Mouse (Mus musculus) adrenal gland (tissue): ENCODE measurements around the gene Arglu1.

ENCODE experiments used
- intact Hi-C: fragments of 180-260 bp; cut with DNase I; formaldehyde crosslinking; loops from one replicate; pipeline ENCODE4 v1.15.1; 2025

Gene Arglu1

GRCm38 (mm10) chr8:8659503-8660306, 30.6 kb downstream of the Arglu1 start:
- intact Hi-C loops: loop anchor here (5.0 kb wide), 2 partner anchors 437 to 518 kb away; no protein-coding TSS in a partner anchor

GRCm38 (mm10) chr8:8658426-8659224, 31.7 kb downstream of the Arglu1 start:
- intact Hi-C loops: no loop called here

GRCm38 (mm10) chr8:8657692-8658355, 32.5 kb downstream of the Arglu1 start:
- intact Hi-C loops: loop anchor here (2.0 kb wide), 1 partner anchor 335 kb away; no protein-coding TSS in a partner anchor

- intact Hi-C loops: loop anchor here (2.0 kb wide), 1 partner anchor 336 kb away; no protein-coding TSS in a partner anchor
Observed at GRCm38 (mm10) chr8:8656578-8657441, 33.5 kb downstream of the Arglu1 start.

GRCm38 (mm10) chr8:8655346-8656340, 34.7 kb downstream of the Arglu1 start:
- intact Hi-C loops: loop anchor here (2.0 kb wide), 1 partner anchor 337 kb away; no protein-coding TSS in a partner anchor

GRCm38 (mm10) chr8:8653906-8654489, 36.3 kb downstream of the Arglu1 start:
- intact Hi-C loops: no loop called here

GRCm38 (mm10) chr8:8653343-8653742, 37.0 kb downstream of the Arglu1 start:
- intact Hi-C loops: no loop called here

- intact Hi-C loops: no loop called here
Observed at GRCm38 (mm10) chr8:8652388-8652787, 37.9 kb downstream of the Arglu1 start.

- intact Hi-C loops: no loop called here
Observed at GRCm38 (mm10) chr8:8649944-8650343, 40.4 kb downstream of the Arglu1 start.

GRCm38 (mm10) chr8:8649536-8649935, 40.8 kb downstream of the Arglu1 start:
- intact Hi-C loops: no loop called here

- intact Hi-C loops: no loop called here
Observed at GRCm38 (mm10) chr8:8648686-8649085, 41.6 kb downstream of the Arglu1 start.

GRCm38 (mm10) chr8:8647824-8648223, 42.5 kb downstream of the Arglu1 start:
- intact Hi-C loops: no loop called here

- intact Hi-C loops: no loop called here
Observed at GRCm38 (mm10) chr8:8647319-8647718, 43.0 kb downstream of the Arglu1 start.

- intact Hi-C loops: no loop called here
Observed at GRCm38 (mm10) chr8:8644160-8644915, 46.0 kb downstream of the Arglu1 start.

GRCm38 (mm10) chr8:8640264-8640588, 50.1 kb downstream of the Arglu1 start:
- intact Hi-C loops: no loop called here

- intact Hi-C loops: no loop called here
Observed at GRCm38 (mm10) chr8:8639569-8640263, 50.6 kb downstream of the Arglu1 start.

GRCm38 (mm10) chr8:8631394-8631793, 58.9 kb downstream of the Arglu1 start:
- intact Hi-C loops: no loop called here

GRCm38 (mm10) chr8:8624017-8624416, 66.3 kb downstream of the Arglu1 start:
- intact Hi-C loops: no loop called here
